Mouse (Mus musculus): ENCODE data around the gene Plpp4. TPM values are rescaled to one million over a fixed set of nuclear protein-coding genes. Genes with fewer than 3 reads are reported as not detected.

The Plpp4 gene
- total RNA-seq, 2 experiments from 2014 or later = 8.5 to 9.1 TPM

DNA sequence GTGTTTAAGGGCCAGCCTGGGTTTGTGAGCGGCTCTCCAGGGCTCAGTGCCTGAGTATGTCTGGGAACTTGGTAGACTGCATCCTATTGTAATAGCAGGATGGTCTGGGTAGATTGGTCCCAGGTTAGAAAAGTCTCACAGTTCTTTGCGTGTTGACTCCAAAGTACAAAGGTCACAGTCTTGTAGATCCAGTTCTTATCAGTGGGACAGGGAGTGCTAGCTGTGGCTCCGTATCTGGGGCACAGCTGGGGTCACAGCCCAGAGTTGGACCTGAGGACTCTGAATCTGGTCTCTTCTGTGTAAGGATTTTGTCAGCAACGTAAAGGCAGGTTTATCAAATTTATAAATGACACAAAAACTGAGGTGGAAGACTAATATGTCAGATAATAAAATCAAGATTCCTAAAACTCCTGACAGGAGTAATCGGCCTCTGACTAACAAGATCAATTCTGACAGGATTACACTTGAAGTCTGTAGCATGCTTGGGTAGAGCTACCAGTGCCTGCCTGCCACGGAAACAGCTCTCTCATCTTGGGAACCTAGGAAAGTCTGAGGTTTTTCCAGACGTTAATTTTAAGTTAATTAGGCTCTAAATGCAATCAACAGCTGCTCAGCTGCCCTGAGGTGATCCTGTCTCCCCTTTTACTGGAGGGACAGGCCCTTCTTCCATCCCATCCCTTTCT is 28.5 kb downstream of the Plpp4 start:
- no peak for DNase-seq (ENCODE audit: low spot score in 2 of 2)
- intact Hi-C loops (cut with DNase I) = no loop called here

- intact Hi-C loops (cut with DNase I) = no loop called here
- peak in 1 of 2 experiments; percentile 7 for DNase-seq (ENCODE audit: low spot score in 2 of 2)
Measured at GRCm38 (mm10) chr7:129293211-129293610, 36.4 kb downstream of the Plpp4 start.

- peak in 1 of 2 experiments; percentile 8 for DNase-seq (ENCODE audit: low spot score in 2 of 2)
Measured at GRCm38 (mm10) chr7:129301622-129302021, 44.8 kb downstream of the Plpp4 start.

DNA sequence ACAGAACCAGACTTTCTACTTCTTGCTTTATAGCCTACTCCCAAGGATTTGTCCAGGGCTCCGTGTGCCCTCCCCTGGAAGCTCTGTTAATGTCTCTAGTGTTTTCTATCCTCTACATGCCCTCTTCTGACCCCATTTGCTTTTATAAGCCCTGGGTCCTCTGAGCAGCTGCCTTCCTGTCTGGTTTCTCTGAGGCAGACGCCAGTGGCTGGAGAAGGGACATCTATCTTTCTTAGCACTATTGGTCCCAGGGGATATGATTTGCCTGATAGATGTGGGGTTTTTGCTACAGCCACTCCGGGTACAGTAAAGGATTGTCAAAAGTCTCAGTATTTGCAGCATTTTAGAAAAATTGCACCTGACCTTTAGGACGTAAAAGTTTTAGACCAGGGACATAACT is 46.5 kb downstream of the Plpp4 start:
- intact Hi-C loops (cut with DNase I) = no loop called here
- DNase-seq (ENCODE audit: low spot score in 2 of 2) = no peak

More at GRCm38 (mm10) chr7:129301622-129302021, 44.8 kb downstream of the Plpp4 start:
- intact Hi-C loops (cut with DNase I) = no loop called here

DNA sequence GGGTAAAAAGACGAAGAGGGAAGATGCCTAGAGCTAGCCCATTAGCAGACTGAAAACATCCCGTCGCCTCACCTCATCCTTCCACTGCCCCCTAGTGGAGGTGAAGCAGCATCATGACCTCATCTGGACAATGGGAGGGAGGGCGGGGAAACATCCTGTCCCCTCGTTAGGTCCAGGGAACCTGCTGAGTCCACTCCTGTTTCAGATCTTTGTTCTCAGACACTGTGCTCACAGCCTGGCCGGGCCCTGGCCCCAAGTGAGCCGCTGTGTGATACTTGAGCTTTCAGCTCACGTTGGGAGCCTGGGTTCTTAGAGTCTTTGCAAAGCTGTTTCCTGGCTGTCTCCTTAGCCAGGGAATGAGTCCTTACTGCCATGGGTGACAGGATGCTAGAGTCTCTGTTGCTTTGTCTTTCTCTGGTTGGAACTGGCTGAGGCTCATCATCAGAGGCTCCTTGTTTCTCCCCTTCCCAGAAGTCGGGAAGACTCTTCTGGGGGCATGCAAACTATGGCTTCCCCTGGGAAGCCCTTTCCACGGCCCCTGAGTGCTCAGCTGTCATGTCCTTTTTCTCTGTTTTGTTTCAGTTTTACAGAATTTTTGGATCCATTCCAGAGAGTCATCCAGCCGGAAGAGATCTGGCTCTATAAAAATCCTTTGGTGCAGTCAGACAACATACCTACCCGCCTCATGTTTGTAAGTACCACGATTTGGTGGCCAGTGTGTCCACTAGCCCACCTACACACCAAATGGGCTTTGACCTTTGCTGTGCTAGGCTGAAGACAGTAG is 50.4 kb downstream of the Plpp4 start:
- intact Hi-C loops (cut with DNase I) = no loop called here
- DNase-seq (ENCODE audit: low spot score in 2 of 2) = no peak

DNA sequence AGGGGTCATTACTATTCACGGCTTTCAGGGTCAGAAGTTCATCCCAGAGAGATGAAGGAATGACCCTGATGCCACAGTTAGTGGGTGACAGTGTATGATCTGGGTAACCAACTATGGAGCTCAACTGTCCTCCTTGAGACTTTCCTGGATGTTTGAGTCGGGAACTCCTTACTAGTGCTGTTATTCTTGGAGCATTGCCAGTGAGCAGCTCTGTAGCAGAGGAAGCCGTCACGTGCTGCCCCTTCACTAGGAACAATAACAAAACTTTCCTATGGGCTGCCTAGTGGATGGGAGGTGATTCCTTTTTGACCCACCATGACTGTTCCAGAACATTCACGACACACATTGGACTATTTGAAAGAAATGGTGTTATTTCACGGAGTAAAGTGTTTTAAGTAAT is 51.8 kb downstream of the Plpp4 start:
- DNase-seq (ENCODE audit: low spot score in 2 of 2) = no peak
- intact Hi-C loops (cut with DNase I) = no loop called here

GRCm38 (mm10) chr7:129312521-129312920 is 55.7 kb downstream of the Plpp4 start:
- intact Hi-C loops (cut with DNase I) = no loop called here

DNA sequence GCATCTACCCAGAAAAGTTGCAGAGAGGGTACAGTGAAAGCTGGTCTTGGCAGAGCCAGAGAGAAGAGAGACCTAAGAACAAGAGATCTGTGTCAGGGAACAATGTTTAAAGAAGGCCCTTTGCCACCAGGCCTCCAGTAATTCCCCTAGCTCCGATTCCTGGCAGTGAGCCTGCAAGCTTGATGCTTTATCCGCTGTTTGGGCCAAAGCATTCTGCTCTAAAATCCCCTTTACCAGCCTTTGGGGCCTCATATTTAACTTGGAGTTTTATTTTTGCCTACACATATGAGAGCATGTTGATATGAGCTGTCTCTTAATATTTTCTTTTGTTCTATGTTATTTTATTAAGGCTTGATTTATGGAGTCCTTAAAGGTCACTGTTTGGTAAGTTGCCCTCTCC is 57.1 kb downstream of the Plpp4 start:
- intact Hi-C loops (cut with DNase I) = no loop called here

More at GRCm38 (mm10) chr7:129312521-129312920, 55.7 kb downstream of the Plpp4 start:
- DNase-seq (ENCODE audit: low spot score in 2 of 2) = no peak

GRCm38 (mm10) chr7:129340096-129340495 is 83.3 kb downstream of the Plpp4 start:
- intact Hi-C loops (cut with DNase I) = no loop called here
- no peak for DNase-seq (ENCODE audit: low spot score in 2 of 2)

More for the DNA sequence above, 57.1 kb downstream of the Plpp4 start:
- DNase-seq (ENCODE audit: low spot score in 2 of 2) = no peak

DNA sequence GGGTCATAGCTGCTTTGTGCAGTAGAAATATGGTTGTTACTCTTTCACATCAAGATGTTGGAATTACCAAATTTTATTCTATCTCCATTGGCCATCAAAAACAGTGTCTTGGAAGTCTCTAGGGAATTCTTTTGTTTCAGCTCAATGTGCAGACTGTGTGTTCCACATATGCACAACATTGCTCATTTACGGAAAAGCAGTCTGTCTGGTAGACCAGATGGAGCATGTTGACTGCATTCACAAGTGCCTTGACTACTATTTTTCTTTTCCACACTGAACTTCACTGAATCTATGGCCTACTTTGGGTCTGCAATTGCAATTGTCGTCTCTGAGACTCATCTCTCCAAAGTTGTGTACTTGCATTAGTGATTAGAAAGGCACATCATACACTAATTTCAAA is 98.7 kb downstream of the Plpp4 start:
- no peak for DNase-seq (ENCODE audit: low spot score in 2 of 2)
- intact Hi-C loops (cut with DNase I) = no loop called here

GRCm38 (mm10) chr7:129375306-129375705 is 118.5 kb downstream of the Plpp4 start:
- intact Hi-C loops (cut with DNase I) = no loop called here

DNA sequence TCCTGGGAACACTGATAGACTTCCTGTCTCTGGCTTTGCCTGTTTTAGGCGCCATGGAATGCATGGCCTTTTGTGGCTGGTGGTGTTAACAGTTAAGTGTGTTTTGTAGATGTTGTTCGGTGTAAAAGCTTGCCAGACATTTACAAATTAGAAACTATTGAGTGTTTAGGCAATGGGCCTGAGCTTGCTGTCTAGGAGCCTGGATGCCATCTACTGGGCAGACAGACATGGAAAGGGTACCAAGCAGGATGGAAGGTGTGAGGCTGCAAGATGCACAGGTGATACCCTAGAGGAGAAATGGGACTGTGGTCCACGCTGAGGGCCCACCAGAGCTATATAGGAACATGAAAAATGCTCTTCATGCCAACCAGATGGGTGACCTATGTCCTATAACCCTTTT is 128.3 kb downstream of the Plpp4 start:
- DNase-seq (ENCODE audit: low spot score in 2 of 2) = no peak
- intact Hi-C loops (cut with DNase I) = loop anchor here (10.0 kb wide), 1 partner anchor 150 kb away; no protein-coding TSS in a partner anchor

More at GRCm38 (mm10) chr7:129375306-129375705, 118.5 kb downstream of the Plpp4 start:
- DNase-seq (ENCODE audit: low spot score in 2 of 2) = no peak

DNA sequence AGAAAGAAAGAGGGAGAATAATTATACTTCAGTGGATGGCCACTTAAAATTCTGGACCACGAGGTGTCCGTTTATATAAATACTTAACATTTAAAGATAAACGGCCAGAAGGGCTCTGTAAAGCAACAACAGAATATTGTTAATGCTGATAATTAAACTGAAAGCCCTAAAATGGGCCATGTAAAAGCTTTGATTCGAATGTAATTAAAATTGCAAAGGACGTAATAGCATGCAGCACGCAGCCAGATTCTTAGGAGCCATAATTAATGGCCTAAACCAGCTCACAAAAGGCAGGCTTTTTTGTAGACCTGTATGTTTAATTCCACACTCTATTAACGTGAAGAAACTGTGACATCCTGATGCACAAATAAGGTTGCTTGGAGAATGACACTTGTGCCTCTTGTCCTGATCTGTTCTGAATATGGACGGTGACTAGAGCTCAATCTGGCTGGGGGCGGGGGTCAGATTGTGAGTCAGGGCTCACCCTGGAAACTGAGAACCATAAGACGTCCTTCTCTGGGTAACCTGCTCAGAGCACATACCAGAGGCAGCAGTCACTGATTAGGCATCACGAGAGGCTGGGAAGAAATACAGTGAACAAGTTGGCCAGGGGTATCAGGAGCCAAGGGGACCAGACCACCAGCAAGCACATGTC is 136.1 kb downstream of the Plpp4 start:
- intact Hi-C loops (cut with DNase I) = no loop called here
- DNase-seq (ENCODE audit: low spot score in 2 of 2) = no peak

DNA sequence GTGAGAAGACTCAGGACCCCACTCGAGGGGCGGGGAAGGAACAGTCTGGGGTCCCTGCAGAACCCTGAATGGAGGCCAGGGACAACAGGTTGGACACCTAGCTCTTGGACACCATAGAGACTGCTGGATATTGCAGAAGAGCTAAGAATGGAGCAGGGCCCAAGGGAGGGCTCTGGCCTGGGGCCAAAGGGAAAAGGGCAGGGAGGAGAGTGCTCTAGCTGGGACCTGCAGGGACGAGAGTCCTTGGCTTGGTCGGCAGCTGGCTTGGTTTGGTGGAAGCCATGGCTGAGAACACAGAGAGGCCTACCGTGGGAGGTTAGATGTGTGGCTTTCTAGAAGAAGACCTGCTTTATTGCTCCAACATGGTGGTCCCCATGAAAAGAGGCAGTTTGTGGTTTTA is 139.7 kb downstream of the Plpp4 start:
- DNase-seq (ENCODE audit: low spot score in 2 of 2) = no peak
- intact Hi-C loops (cut with DNase I) = no loop called here

- DNase-seq (ENCODE audit: low spot score in 2 of 2) = peak; percentile 15 to 18
- intact Hi-C loops (cut with DNase I) = no loop called here
Measured at GRCm38 (mm10) chr7:129399071-129399470, 142.2 kb downstream of the Plpp4 start.

DNA sequence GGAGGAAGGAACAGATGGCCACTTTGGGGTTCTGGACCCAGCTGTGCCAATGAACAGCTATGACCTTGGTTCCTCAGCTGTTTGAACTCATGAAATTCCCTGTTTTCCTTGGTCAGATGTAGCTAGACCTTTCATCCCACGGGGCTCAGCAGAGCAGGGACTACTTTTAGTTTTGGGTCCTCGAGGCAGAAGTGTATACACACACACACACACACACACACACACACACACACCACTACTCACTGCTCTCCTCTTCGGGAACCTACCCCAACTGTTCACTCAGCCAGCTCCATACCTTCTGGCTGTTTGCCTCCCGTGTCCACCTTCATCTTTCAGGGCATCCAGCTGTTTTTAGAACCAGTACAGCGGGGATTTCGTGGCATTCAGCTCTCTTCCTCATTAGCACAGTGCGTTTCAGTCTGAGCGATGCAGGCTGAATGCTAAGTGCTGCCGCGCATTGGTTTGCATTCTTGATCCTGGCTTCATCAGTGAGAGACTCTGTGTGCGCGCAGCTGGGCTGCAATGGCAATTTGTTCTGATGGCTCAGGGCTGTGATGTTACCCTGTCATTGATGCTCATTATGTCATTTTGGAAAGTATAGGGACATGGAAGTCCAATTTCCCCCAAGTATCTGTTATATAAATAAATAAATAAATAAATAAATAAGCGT is 146.0 kb downstream of the Plpp4 start:
- DNase-seq (ENCODE audit: low spot score in 2 of 2) = peak; percentile 67 to 74
- intact Hi-C loops (cut with DNase I) = no loop called here

GRCm38 (mm10) chr7:129406069-129406468 is 149.2 kb downstream of the Plpp4 start:
- intact Hi-C loops (cut with DNase I) = no loop called here
- no peak for DNase-seq (ENCODE audit: low spot score in 2 of 2)

GRCm38 (mm10) chr7:129412695-129413094 is 155.9 kb downstream of the Plpp4 start:
- DNase-seq (ENCODE audit: low spot score in 2 of 2) = no peak
- intact Hi-C loops (cut with DNase I) = no loop called here

GRCm38 (mm10) chr7:129415179-129415578 is 158.3 kb downstream of the Plpp4 start:
- intact Hi-C loops (cut with DNase I) = no loop called here

GRCm38 (mm10) chr7:129421181-129421580 is 164.3 kb downstream of the Plpp4 start:
- DNase-seq (ENCODE audit: low spot score in 2 of 2) = no peak
- intact Hi-C loops (cut with DNase I) = no loop called here

More at GRCm38 (mm10) chr7:129415179-129415578, 158.3 kb downstream of the Plpp4 start:
- DNase-seq (ENCODE audit: low spot score in 2 of 2) = no peak
